Mouse (Mus musculus): ENCODE measurements around the gene Sec22a. TPM values are rescaled to one million over a fixed set of nuclear protein-coding genes. Genes with fewer than 3 reads are reported as not detected.

The Sec22a gene
- 107 TPM for polyA plus RNA-seq (2014; fragmentation: Illumina TruSeq; extraction: RNeasy Lipid Tissue Mini Kit (QIAGEN cat#74804); ENCODE audit: low read depth, low replicate concordance)

GRCm38 (mm10) chr16:35363150-35364062 lies at the start of gene Sec22a:
TSS of gene Sec22a (minus strand) at chr16:35363918.

Other genes starting within 250 kb of the Sec22a start
- 0.93 TPM for gene Adcy5, start 209.0 kb downstream of the Sec22a start, polyA plus RNA-seq (2014; fragmentation: Illumina TruSeq; extraction: RNeasy Lipid Tissue Mini Kit (QIAGEN cat#74804); ENCODE audit: low read depth, low replicate concordance)
- 0.99 TPM for gene Pdia5, start 127.0 kb upstream of the Sec22a start, polyA plus RNA-seq (2014; fragmentation: Illumina TruSeq; extraction: RNeasy Lipid Tissue Mini Kit (QIAGEN cat#74804); ENCODE audit: low read depth, low replicate concordance)
- gene Sema5b, start 177.2 kb upstream of the Sec22a start, polyA plus RNA-seq (2014; fragmentation: Illumina TruSeq; extraction: RNeasy Lipid Tissue Mini Kit (QIAGEN cat#74804); ENCODE audit: low read depth, low replicate concordance) = 2.5 TPM

Measured in adrenal gland, adult 10 weeks (tissue).